Mouse (Mus musculus) limb, embryonic 13.5 days (tissue): Measurements from ENCODE around the gene Mpzl3. TPM values are rescaled to one million over a fixed set of nuclear protein-coding genes. Genes with fewer than 3 reads are reported as not detected.

Experiments
- polyA plus RNA-seq: library from polyadenylated mRNA; unstranded; fragments of >200 nt; fragmentation: Nextera tagmentation; extraction: Ambion mirVana; gene quantifications from 2 replicates; pipeline ENCODE4 v1.2.1, GENCODE M21; 2015

Mpzl3 gene
- polyA plus RNA-seq, 1 experiment from 2014 or later, result 2.2 TPM

Other genes starting within 250 kb of the Mpzl3 start
- gene Kmt2a, start 173.9 kb upstream of the Mpzl3 start, polyA plus RNA-seq, result 18.0 and 20.3 TPM in 2 replicates
- 613 and 626 TPM in 2 replicates for gene Atp5l, start 134.4 kb upstream of the Mpzl3 start, polyA plus RNA-seq
- gene Ube4a, start 89.6 kb upstream of the Mpzl3 start, polyA plus RNA-seq, result 27.0 and 27.3 TPM in 2 replicates
- gene Cd3g, start 74.8 kb upstream of the Mpzl3 start, polyA plus RNA-seq, result 0.50 and 0.61 TPM in 2 replicates
- gene Cd3d, start 73.4 kb upstream of the Mpzl3 start, polyA plus RNA-seq, result 0.15 TPM in 1 of 2 replicates, not detected in the other
- gene Cd3e, start 45.6 kb upstream of the Mpzl3 start, polyA plus RNA-seq, result not detected in 2 replicates
- gene Mpzl2, start 15.4 kb upstream of the Mpzl3 start, polyA plus RNA-seq, result 16.5 and 19.7 TPM in 2 replicates
- 1.2 and 1.5 TPM in 2 replicates for gene Jaml, start 24.0 kb downstream of the Mpzl3 start, polyA plus RNA-seq
- 7.0 and 7.2 TPM in 2 replicates for gene Scn2b, start 62.6 kb downstream of the Mpzl3 start, polyA plus RNA-seq
- 0.11 and 0.13 TPM in 2 replicates for gene Scn4b, start 83.2 kb downstream of the Mpzl3 start, polyA plus RNA-seq
- not detected in 2 replicates for gene BC049352, start 126.8 kb downstream of the Mpzl3 start, polyA plus RNA-seq
- gene Tmprss4, start 148.9 kb downstream of the Mpzl3 start, polyA plus RNA-seq, result 0.22 and 0.24 TPM in 2 replicates
- gene Il10ra, start 214.0 kb downstream of the Mpzl3 start, polyA plus RNA-seq, result 0.69 and 0.92 TPM in 2 replicates